Mouse (Mus musculus) lung, postnatal 25 days (tissue): ENCODE data around the gene Vmn1r61.

ENCODE experiments used
- DNase-seq: peaks from one replicate; pipeline ENCODE4 v3.0.0; 2022; ENCODE audit warnings: low spot score

Gene Vmn1r61

DNA sequence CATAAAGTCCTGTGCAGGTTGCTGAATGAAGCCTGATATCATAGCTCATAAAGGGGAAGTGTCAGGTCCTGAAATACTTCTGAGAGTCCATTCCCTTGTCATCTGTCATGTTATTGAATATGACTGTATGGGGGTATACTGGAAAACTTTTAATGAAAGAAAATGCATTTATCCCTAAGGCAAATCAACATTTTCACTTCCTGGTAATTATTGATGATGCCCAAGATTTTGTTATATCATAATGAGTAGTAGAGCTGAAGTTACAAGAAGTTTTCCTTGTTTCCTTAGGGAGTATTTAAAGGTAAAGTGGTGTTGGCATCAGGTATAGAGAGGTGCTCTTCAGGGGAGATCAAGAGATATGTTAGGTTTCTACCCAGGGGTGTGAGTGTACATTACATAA is at the start of gene Vmn1r61:
TSS of gene Vmn1r61 (minus strand) at position 101 of the 400 bp plus-strand sequence.
- no peak for DNase-seq
